8 mouse cellular contexts compared by ENCODE assay signal in genomic region chr12:110837192-110837841, GRCm38 (mm10). TPM values are rescaled to one million over a fixed set of nuclear protein-coding genes. Genes with fewer than 3 reads are reported as not detected.
DNase-seq lines count a peak whose midpoint lies in the region; ATAC-seq and TF ChIP-seq lines count a peak whose summit lies in the region.

No protein-coding gene starts in this region.

- H3K4me1 ChIP-seq in ES-Bruce4 (ENCODE audit: control insufficient read depth, insufficient read depth, low read length), result peaks cover 6% of the 10 kb centered on the region
- H3K4me1 ChIP-seq in hindbrain, embryonic 14.5 days (replicated peaks; ENCODE audit: control insufficient read depth, insufficient read depth, low read length), result peaks cover 7% of the 10 kb centered on the region; the same call in 1 of the 2 replicates
- peaks cover 11% of the 10 kb centered on the region for H3K4me1 ChIP-seq in limb, embryonic 15.5 days

- H3K27me3 ChIP-seq in ES-Bruce4 (ENCODE audit: control insufficient read depth, insufficient read depth, low read length, poor library complexity, severe bottlenecking), result no peaks in the 10 kb centered on the region
- H3K27me3 ChIP-seq in hindbrain, embryonic 14.5 days (ENCODE audit: control insufficient read depth, insufficient read depth, low read length), result no peaks in the 10 kb centered on the region
- H3K27me3 ChIP-seq in limb, embryonic 15.5 days, result no peaks in the 10 kb centered on the region

- peak overlapping the region; percentile 79 for H3K9ac ChIP-seq in ES-Bruce4 (ENCODE audit: low read depth, poor library complexity, severe bottlenecking)
- no peak overlapping the region for H3K9ac ChIP-seq in hindbrain, embryonic 14.5 days
- 0 out of 2 replicates have a peak overlapping the region, but pooled peaks have one; percentile 10 for H3K9ac ChIP-seq in limb, embryonic 15.5 days

- TF ChIP-seq CTCF in ES-Bruce4 (IDR thresholded peaks at IDR 0.05; ENCODE audit: low read depth, low read length), result no peak

- peak overlapping the region; percentile 10; the same call in 1 of the 2 replicates for H3K4me2 ChIP-seq in hindbrain, embryonic 14.5 days (replicated peaks)
- H3K4me2 ChIP-seq in limb, embryonic 15.5 days, result no peak overlapping the region

- peak overlapping the region; percentile 55 for H3K4me3 ChIP-seq in ES-Bruce4 (ENCODE audit: low read depth, low read length)
- no peak overlapping the region for H3K4me3 ChIP-seq in hindbrain, embryonic 14.5 days (replicated peaks; ENCODE audit: low read length)
- H3K4me3 ChIP-seq in limb, embryonic 15.5 days, result no peak overlapping the region

- 26% methylated on average over 5 of the region's 5 CpGs for WGBS in hindbrain, embryonic 14.5 days
- WGBS in limb, embryonic 15.5 days, result 32% methylated on average over 5 of the region's 5 CpGs

- ATAC-seq in hindbrain, embryonic 14.5 days (ENCODE audit: low FRiP score), result no peak
- no peak for ATAC-seq in limb, embryonic 15.5 days (ENCODE audit: insufficient number of reproducible peaks, low FRiP score, low TSS enrichment, low read depth)

- no peaks in the 10 kb centered on the region for H3K9me3 ChIP-seq in ES-Bruce4 (replicated peaks; ENCODE audit: control insufficient read depth, insufficient read depth, low read length, poor library complexity, severe bottlenecking)
- no peaks in the 10 kb centered on the region for H3K9me3 ChIP-seq in hindbrain, embryonic 14.5 days (ENCODE audit: control insufficient read depth, low read length)
- no peaks in the 10 kb centered on the region for H3K9me3 ChIP-seq in limb, embryonic 15.5 days

- no peak for TF ChIP-seq POLR2A in ES-Bruce4 (IDR thresholded peaks at IDR 0.05; ENCODE audit: insufficient read depth, low read length)

- H3K27ac ChIP-seq in ES-Bruce4 (ENCODE audit: insufficient read depth, low read length), result peak overlapping the region; percentile 98
- H3K27ac ChIP-seq in hindbrain, embryonic 14.5 days, result peak overlapping the region; percentile 34; the same call in 1 of the 2 replicates
- no peak overlapping the region for H3K27ac ChIP-seq in limb, embryonic 15.5 days

- TF ChIP-seq EP300 in ES-Bruce4 (IDR thresholded peaks at IDR 0.05; ENCODE audit: insufficient read depth, low read depth, low read length), result peak; percentile 95

- H3K36me3 ChIP-seq in ES-Bruce4 (ENCODE audit: control insufficient read depth, insufficient read depth, low read length, poor library complexity, severe bottlenecking), result no peaks in the 10 kb centered on the region
- no peaks in the 10 kb centered on the region for H3K36me3 ChIP-seq in hindbrain, embryonic 14.5 days (replicated peaks; ENCODE audit: control insufficient read depth, insufficient read depth)
- H3K36me3 ChIP-seq in limb, embryonic 15.5 days, result no peaks in the 10 kb centered on the region

- DNase-seq in R1 (ENCODE audit: low read depth, low spot score), result peak; percentile 97
- no peak for DNase-seq in hindbrain, embryonic 14.5 days (ENCODE audit: low spot score)
- DNase-seq in T-cell, adult 2 months (ENCODE audit: low spot score), result no peak
- DNase-seq in left cerebral cortex, adult 11 months (ENCODE audit: low spot score), result no peak
- no peak for DNase-seq in layer of hippocampus, adult 18-20 months (ENCODE audit: low spot score in 2 of 2)
- no peak for DNase-seq in cerebellum, postnatal 25 days

RNA-seq across cellular contexts. Expression of gene Mok, which starts 3.4 kb away (rescaled TPM):
- 33.4 and 35.8 TPM in 2 replicates for polyA plus RNA-seq in ES-Bruce4 (2011; ENCODE audit: insufficient read depth, insufficient read length, low read depth, missing spikeins)
- 14.3 and 17.5 TPM in 2 replicates for polyA plus RNA-seq in hindbrain, embryonic 14.5 days (2014; fragmentation: Nextera tagmentation; extraction: Ambion mirVana)
- 3.6 and 4.3 TPM in 2 replicates for polyA plus RNA-seq in limb, embryonic 15.5 days (2015; fragmentation: Nextera tagmentation; extraction: Ambion mirVana)
- total RNA-seq in layer of hippocampus, adult 18-20 months (2021), result 10 to 100 TPM in 1 of 2 experiments, 1 to 10 TPM in 1; 9.6 to 11.9 TPM

RNA-seq across cellular contexts. Expression of gene Zfp839, which starts 12.7 kb away (rescaled TPM):
- polyA plus RNA-seq in ES-Bruce4 (2011; ENCODE audit: insufficient read depth, insufficient read length, low read depth, missing spikeins), result 11.2 and 12.6 TPM in 2 replicates
- 2.8 and 3.8 TPM in 2 replicates for polyA plus RNA-seq in hindbrain, embryonic 14.5 days (2014; fragmentation: Nextera tagmentation; extraction: Ambion mirVana)
- 6.5 and 8.8 TPM in 2 replicates for polyA plus RNA-seq in limb, embryonic 15.5 days (2015; fragmentation: Nextera tagmentation; extraction: Ambion mirVana)
- 10 to 100 TPM; 10.4 to 11.4 TPM for total RNA-seq in layer of hippocampus, adult 18-20 months (2021)

RNA-seq across cellular contexts. Expression of gene Cinp, which starts 51.6 kb away (rescaled TPM):
- 76.3 and 77.6 TPM in 2 replicates for polyA plus RNA-seq in ES-Bruce4 (2011; ENCODE audit: insufficient read depth, insufficient read length, low read depth, missing spikeins)
- 86.2 and 88.0 TPM in 2 replicates for polyA plus RNA-seq in hindbrain, embryonic 14.5 days (2014; fragmentation: Nextera tagmentation; extraction: Ambion mirVana)
- 74.8 and 76.2 TPM in 2 replicates for polyA plus RNA-seq in limb, embryonic 15.5 days (2015; fragmentation: Nextera tagmentation; extraction: Ambion mirVana)
- total RNA-seq in layer of hippocampus, adult 18-20 months (2021), result 10 to 100 TPM; 52.6 to 59.9 TPM

RNA-seq across cellular contexts. Expression of gene Tecpr2, which starts 51.7 kb away (rescaled TPM):
- 7.1 and 7.3 TPM in 2 replicates for polyA plus RNA-seq in ES-Bruce4 (2011; ENCODE audit: insufficient read depth, insufficient read length, low read depth, missing spikeins)
- polyA plus RNA-seq in hindbrain, embryonic 14.5 days (2014; fragmentation: Nextera tagmentation; extraction: Ambion mirVana), result 6.6 and 7.0 TPM in 2 replicates
- polyA plus RNA-seq in limb, embryonic 15.5 days (2015; fragmentation: Nextera tagmentation; extraction: Ambion mirVana), result 3.2 and 3.8 TPM in 2 replicates
- 10 to 100 TPM; 41.1 to 42.3 TPM for total RNA-seq in layer of hippocampus, adult 18-20 months (2021)
